8 mouse cellular contexts compared by ENCODE assay signal in the genomic region with DNA sequence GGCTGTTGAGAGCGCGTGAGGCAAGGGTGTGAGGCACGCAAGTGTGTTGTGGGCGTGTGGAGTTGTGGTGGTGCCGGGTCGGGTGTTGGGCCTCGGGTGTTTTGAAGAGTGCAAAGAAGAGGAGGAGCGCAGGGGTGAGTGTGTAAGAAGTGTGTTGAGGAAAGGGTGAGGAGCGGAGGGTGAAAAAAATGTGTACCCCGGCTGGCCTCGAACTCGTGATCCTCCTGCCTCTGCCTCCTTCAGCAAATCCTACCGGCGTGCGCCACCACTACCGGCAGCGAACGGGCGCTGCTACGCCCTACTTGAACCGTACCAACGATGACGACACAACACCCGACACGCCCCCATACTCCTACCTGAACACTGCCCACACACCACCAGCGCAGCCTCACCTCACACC.
DNase-seq lines count a peak whose midpoint lies in the region; ATAC-seq lines count a peak whose summit lies in the region.
"Not testable (repeated sequence)": the region's sequence is repeated elsewhere in the genome, so short reads cannot be mapped to it uniquely, and the experiment has no call there.

No protein-coding gene starts in this region.

- not testable (repeated sequence) for H3K36me3 ChIP-seq in neural tube, embryonic 15.5 days

- not testable (repeated sequence) for H3K4me3 ChIP-seq in neural tube, embryonic 15.5 days (replicated peaks)

- peak overlapping the region; percentile 39 for H3K4me2 ChIP-seq in neural tube, embryonic 15.5 days

- not testable (repeated sequence) for H3K4me1 ChIP-seq in neural tube, embryonic 15.5 days

- not testable (repeated sequence) for ATAC-seq in neural tube, embryonic 15.5 days (ENCODE audit: low FRiP score)

- 18% methylated on average over 10 of the region's 26 CpGs for WGBS in neural tube, embryonic 15.5 days

- not testable (repeated sequence) for H3K27ac ChIP-seq in neural tube, embryonic 15.5 days (replicated peaks)

- H3K9ac ChIP-seq in neural tube, embryonic 15.5 days (replicated peaks): not testable (repeated sequence)

- H3K27me3 ChIP-seq in neural tube, embryonic 15.5 days (replicated peaks): not testable (repeated sequence)

- not testable (repeated sequence) for H3K9me3 ChIP-seq in neural tube, embryonic 15.5 days (replicated peaks)

- DNase-seq in CD8-positive naive resting alpha-beta T cell, adult 2 months (ENCODE audit: low read depth in 2 of 2, low spot score in 2 of 2): peak; percentile 66 to 72
- DNase-seq in cerebellum, adult 9-11 months: peak; percentile 85
- peak; percentile 76 to 78 for DNase-seq in frontal cortex, postnatal 36 days (ENCODE audit: low spot score in 2 of 2)
- peak; percentile 62 to 67 for DNase-seq in heart, postnatal 10 days
- peak; percentile 64 to 79 for DNase-seq in kidney, postnatal 36 days
- DNase-seq in left cerebral cortex, postnatal 36 days (ENCODE audit: low spot score in 2 of 2): peak; percentile 65 to 69
- peak; percentile 72 to 85 for DNase-seq in spleen, postnatal 4 days (ENCODE audit: low spot score in 2 of 2)

- intact Hi-C loops in heart, postnatal 10 days (cut with DNase I); left cerebral cortex, postnatal 36 days (cut with DNase I): not testable (repeated sequence)
